Mouse (Mus musculus): ENCODE results near the gene Slc35e1. TPM values are rescaled to one million over a fixed set of nuclear protein-coding genes. Genes with fewer than 3 reads are reported as not detected.

Slc35e1 gene
- total and polyA plus RNA-seq, 2 experiments from 2014 or later = 6.7 to 35.7 TPM

GRCm38 (mm10) chr8:72517421-72517988, 25.1 kb upstream of the Slc35e1 start:
- Histone ChIP-seq H3K4me1 (ENCODE audit: control insufficient read depth, insufficient read depth) (peaks cover 30% of the 10 kb centered on the region), H3K9me3 (replicated peaks; ENCODE audit: control insufficient read depth, low read length) (no peaks in the 10 kb centered on the region), H3K27ac (ENCODE audit: low read depth) (peak overlapping the region; percentile 68), H3K9ac (replicated peaks; ENCODE audit: low read depth, low read length) (no peak overlapping the region), H3K27me3 (ENCODE audit: control insufficient read depth, insufficient read depth, low read length) (no peaks in the 10 kb centered on the region), H3K36me3 (replicated peaks; ENCODE audit: control insufficient read depth, insufficient read depth, low read length) (no peaks in the 10 kb centered on the region), H3K4me2 (ENCODE audit: low read depth, low read length) (no peak overlapping the region), H3K4me3 (ENCODE audit: low read depth, low read length) (no peak overlapping the region)
- ATAC-seq (ENCODE audit: insufficient read depth, low read depth) = peak; percentile 39; the same call in 1 of the 2 replicates
- WGBS = 56% methylated on average over 7 of the region's 7 CpGs
- DNase-seq (ENCODE audit: low spot score) = no peak
- TF ChIP-seq CTCF (IDR thresholded peaks at IDR 0.05; ENCODE audit: low read depth) (no peak), EP300 (IDR thresholded peaks at IDR 0.05; ENCODE audit: low read depth) (no peak)

- DNase-seq (ENCODE audit: low spot score) = no peak
- 0 out of 2 replicates have a peak, but pooled peaks have one; percentile 18 for ATAC-seq (ENCODE audit: insufficient read depth, low read depth)
- H3K9me3 ChIP-seq (replicated peaks; ENCODE audit: control insufficient read depth, low read length) = no peaks in the 10 kb centered on the region
- H3K27ac ChIP-seq (ENCODE audit: low read depth) = peak overlapping the region; percentile 55
- no peaks in the 10 kb centered on the region for H3K36me3 ChIP-seq (replicated peaks; ENCODE audit: control insufficient read depth, insufficient read depth, low read length)
- WGBS = 44% methylated on average over 1 of the region's 1 CpGs
- H3K4me3 ChIP-seq (ENCODE audit: low read depth, low read length) = no peak overlapping the region
- H3K4me1 ChIP-seq (ENCODE audit: control insufficient read depth, insufficient read depth) = peaks cover 38% of the 10 kb centered on the region
- no peak overlapping the region for H3K4me2 ChIP-seq (ENCODE audit: low read depth, low read length)
- TF ChIP-seq EP300 (IDR thresholded peaks at IDR 0.05; ENCODE audit: low read depth) = no peak
- TF ChIP-seq CTCF (IDR thresholded peaks at IDR 0.05; ENCODE audit: low read depth) = no peak
- H3K27me3 ChIP-seq (ENCODE audit: control insufficient read depth, insufficient read depth, low read length) = no peaks in the 10 kb centered on the region
- H3K9ac ChIP-seq (replicated peaks; ENCODE audit: low read depth, low read length) = no peak overlapping the region; the same call in 1 of the 2 replicates
Observed at GRCm38 (mm10) chr8:72513158-72513557, 20.7 kb upstream of the Slc35e1 start.

- Histone ChIP-seq H3K27ac (ENCODE audit: low read depth) (peak overlapping the region; percentile 55), H3K27me3 (ENCODE audit: control insufficient read depth, insufficient read depth, low read length) (no peaks in the 10 kb centered on the region), H3K4me3 (ENCODE audit: low read depth, low read length) (no peak overlapping the region), H3K4me2 (ENCODE audit: low read depth, low read length) (no peak overlapping the region), H3K9ac (replicated peaks; ENCODE audit: low read depth, low read length) (no peak overlapping the region; the same call in 1 of the 2 replicates), H3K4me1 (ENCODE audit: control insufficient read depth, insufficient read depth) (peaks cover 39% of the 10 kb centered on the region), H3K36me3 (replicated peaks; ENCODE audit: control insufficient read depth, insufficient read depth, low read length) (no peaks in the 10 kb centered on the region), H3K9me3 (replicated peaks; ENCODE audit: control insufficient read depth, low read length) (no peaks in the 10 kb centered on the region)
- no peak for TF ChIP-seq EP300 (IDR thresholded peaks at IDR 0.05; ENCODE audit: low read depth)
- TF ChIP-seq CTCF (IDR thresholded peaks at IDR 0.05; ENCODE audit: low read depth) = no peak
- 91% methylated on average over 1 of the region's 1 CpGs for WGBS
- DNase-seq (ENCODE audit: low spot score) (no peak), ATAC-seq (ENCODE audit: insufficient read depth, low read depth) (peak; percentile 53)
Observed at GRCm38 (mm10) chr8:72512648-72513047, 20.2 kb upstream of the Slc35e1 start.

- ATAC-seq (ENCODE audit: insufficient read depth, low read depth) (no peak), DNase-seq (ENCODE audit: low spot score) (no peak)
- peaks cover 55% of the 10 kb centered on the region for H3K4me1 ChIP-seq (ENCODE audit: control insufficient read depth, insufficient read depth)
- H3K9me3 ChIP-seq (replicated peaks; ENCODE audit: control insufficient read depth, low read length) = no peaks in the 10 kb centered on the region
- H3K4me3 ChIP-seq (ENCODE audit: low read depth, low read length) = no peak overlapping the region
- no peaks in the 10 kb centered on the region for H3K36me3 ChIP-seq (replicated peaks; ENCODE audit: control insufficient read depth, insufficient read depth, low read length)
- TF ChIP-seq EP300 (IDR thresholded peaks at IDR 0.05; ENCODE audit: low read depth) (no peak), CTCF (IDR thresholded peaks at IDR 0.05; ENCODE audit: low read depth) (no peak)
- H3K27me3 ChIP-seq (ENCODE audit: control insufficient read depth, insufficient read depth, low read length) = no peaks in the 10 kb centered on the region
- no peak overlapping the region for H3K9ac ChIP-seq (replicated peaks; ENCODE audit: low read depth, low read length)
- H3K4me2 ChIP-seq (ENCODE audit: low read depth, low read length) = no peak overlapping the region
- 84% methylated on average over 1 of the region's 1 CpGs for WGBS
- H3K27ac ChIP-seq (ENCODE audit: low read depth) = no peak overlapping the region
Observed at GRCm38 (mm10) chr8:72507505-72507904, 15.1 kb upstream of the Slc35e1 start.

DNA sequence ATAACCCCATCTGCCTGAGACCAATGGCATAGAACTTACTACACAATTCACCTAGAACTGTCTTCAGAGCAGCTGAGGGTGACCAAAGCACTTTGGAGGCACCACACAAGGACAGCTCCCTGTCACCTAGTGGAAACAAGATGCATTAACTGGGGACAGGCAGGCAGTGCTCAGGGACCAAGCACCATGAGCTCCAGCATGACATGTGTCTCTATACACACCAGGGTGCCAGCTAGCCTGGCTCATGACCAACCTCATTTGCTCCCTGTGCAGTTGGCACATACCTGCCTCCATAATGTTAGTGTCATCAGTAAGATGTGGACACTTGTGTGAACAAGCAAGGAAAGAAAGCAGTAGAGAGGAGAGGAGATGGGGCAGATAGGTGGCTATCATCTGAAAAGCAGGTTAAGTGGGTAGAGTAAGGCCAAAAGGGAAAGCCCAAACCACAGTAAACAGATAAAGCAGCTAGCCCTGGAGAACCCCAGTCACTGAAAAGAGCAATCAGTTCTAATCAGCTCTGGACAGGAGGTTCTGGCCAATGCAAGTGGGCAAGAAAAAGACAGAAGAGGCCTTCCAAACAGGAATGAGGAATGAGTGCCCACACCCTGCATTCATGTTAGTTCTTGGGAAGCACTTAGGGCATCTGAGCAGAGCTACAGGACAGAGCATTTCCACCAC, 12.4 kb upstream of the Slc35e1 start:
- H3K4me3 ChIP-seq (ENCODE audit: low read depth, low read length) = no peak overlapping the region
- no peaks in the 10 kb centered on the region for H3K27me3 ChIP-seq (ENCODE audit: control insufficient read depth, insufficient read depth, low read length)
- H3K4me2 ChIP-seq (ENCODE audit: low read depth, low read length) = no peak overlapping the region
- no peak for ATAC-seq (ENCODE audit: insufficient read depth, low read depth)
- peaks cover 67% of the 10 kb centered on the region for H3K4me1 ChIP-seq (ENCODE audit: control insufficient read depth, insufficient read depth)
- no peak for TF ChIP-seq CTCF (IDR thresholded peaks at IDR 0.05; ENCODE audit: low read depth)
- no peak for TF ChIP-seq EP300 (IDR thresholded peaks at IDR 0.05; ENCODE audit: low read depth)
- no peak for DNase-seq (ENCODE audit: low spot score)
- H3K9ac ChIP-seq (replicated peaks; ENCODE audit: low read depth, low read length) = no peak overlapping the region
- H3K9me3 ChIP-seq (replicated peaks; ENCODE audit: control insufficient read depth, low read length) = no peaks in the 10 kb centered on the region
- H3K27ac ChIP-seq (ENCODE audit: low read depth) = peak overlapping the region; percentile 53
- no peaks in the 10 kb centered on the region for H3K36me3 ChIP-seq (replicated peaks; ENCODE audit: control insufficient read depth, insufficient read depth, low read length)
